Mouse (Mus musculus): Measurements from ENCODE around the gene Gm28490.
"Not testable (repeated sequence)": the region's sequence is repeated elsewhere in the genome, so short reads cannot be mapped to it uniquely, and the experiment has no call there.

The Gm28490 gene

DNA sequence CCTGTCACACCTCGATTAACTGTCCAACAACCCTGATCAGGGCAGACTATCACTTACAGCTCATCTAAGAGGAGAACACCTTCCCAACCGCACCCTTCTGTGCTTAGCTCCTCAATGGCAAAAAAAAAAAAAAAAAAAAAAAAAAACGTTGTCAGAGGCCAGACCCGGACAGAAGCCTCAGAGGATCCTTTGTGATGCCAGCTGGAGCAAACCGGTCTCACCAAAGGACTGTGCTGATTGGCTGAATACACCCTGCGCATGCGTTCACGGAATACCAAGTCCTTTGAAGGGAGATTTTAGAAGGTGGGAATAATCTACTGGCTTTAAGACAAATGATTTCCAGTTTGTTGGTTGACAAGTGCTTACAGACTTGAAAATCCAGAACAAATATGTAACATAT, at the start of gene Gm28490:
TSS of gene Gm28490 (minus strand) at position 101 of the 400 bp plus-strand sequence.
- DNase-seq (ENCODE audit: low spot score) = not testable (repeated sequence)

Measured in embryo, embryonic 10.5 days (tissue).